Mouse (Mus musculus): ENCODE data around the gene Gm11032. TPM values are rescaled to one million over a fixed set of nuclear protein-coding genes. Genes with fewer than 3 reads are reported as not detected.

Gene Gm11032
- not detected in 4 replicates for total RNA-seq (2023)

GRCm38 (mm10) chr11:4620017-4620485 is at the start of gene Gm11032:
Gene Gm11032, plus strand, starts transcription at chr11:4620067.

GRCm38 (mm10) chr11:4594608-4595500 is 25.0 kb upstream of the Gm11032 start, which contains the start of gene Mtmr3:
Gene Mtmr3, minus strand, starts transcription at chr11:4594863.

GRCm38 (mm10) chr11:4637534-4638234 is 17.8 kb downstream of the Gm11032 start, which contains the start of gene Ascc2:
Gene Ascc2, plus strand, starts transcription at chr11:4637747.

Other genes with a start within 250 kb of the Gm11032 start
- 0.70 to 1.6 TPM (median 0.98 TPM) in 4 replicates for gene Hormad2, start 179.0 kb upstream of the Gm11032 start, total RNA-seq (2023)
- 112 to 122 TPM (median 117 TPM) in 4 replicates for gene Mtmr3, start 25.2 kb upstream of the Gm11032 start, total RNA-seq (2023)
- 20.4 to 22.6 TPM (median 20.6 TPM) in 4 replicates for gene Ascc2, start 17.7 kb downstream of the Gm11032 start, total RNA-seq (2023)
- 103 to 124 TPM (median 115 TPM) in 4 replicates for gene Uqcr10, start 84.3 kb downstream of the Gm11032 start, total RNA-seq (2023)
- 21.7 to 34.1 TPM (median 29.0 TPM) in 4 replicates for gene Zmat5, start 84.6 kb downstream of the Gm11032 start, total RNA-seq (2023)
- gene Cabp7, start 126.7 kb downstream of the Gm11032 start, total RNA-seq (2023), result 0.34 TPM in 1 of 4 replicates, not detected in the others
- gene Nf2, start 229.5 kb downstream of the Gm11032 start, total RNA-seq (2023), result 41.2 to 48.0 TPM (median 47.5 TPM) in 4 replicates